Mouse (Mus musculus) regulatory T cell (primary cell): ENCODE measurements at regions not wholly inside any gene's neighbourhood (a gene's known extent, or its start where the extent isn't known, plus 50 kb on each side); places are given as distances from the start of the nearest gene placed in this dataset.

Source experiments
- in situ Hi-C: fragments of 300-600 bp; cut with MboI, MseI; formaldehyde crosslinking; loops from one replicate; pipeline ENCODE4 v1.15.1; 2025; ENCODE audit warnings: high pct_unique_total_duplicates

GRCm38 (mm10) chr10:118709718-118710117 is 160.3 kb downstream of the Dyrk2 start:
- in situ Hi-C loops: no loop called here

DNA sequence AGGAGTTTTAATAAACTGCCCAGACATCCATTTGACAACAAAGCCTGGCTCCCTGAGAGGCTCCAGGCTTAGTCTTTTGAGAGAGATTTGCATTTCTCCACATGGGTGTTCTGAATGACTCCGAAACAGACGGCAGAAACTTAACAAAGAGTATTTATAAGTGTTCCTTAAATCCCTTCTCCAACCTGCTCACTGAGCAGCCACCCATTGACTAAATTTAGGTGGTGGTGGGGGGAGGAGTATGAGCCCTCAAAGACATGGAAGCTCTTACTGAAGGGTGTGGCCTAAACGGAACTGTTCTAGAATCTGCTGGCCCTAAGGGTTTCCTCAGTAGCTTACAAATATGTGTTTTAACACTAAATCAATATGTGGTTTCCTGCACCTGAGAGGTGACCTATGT is 158.5 kb downstream of the Dyrk2 start:
- in situ Hi-C loops: no loop called here

- in situ Hi-C loops: no loop called here
Observed at GRCm38 (mm10) chr10:118711951-118712350, 158.1 kb downstream of the Dyrk2 start.

GRCm38 (mm10) chr10:118712951-118713350 is 157.1 kb downstream of the Dyrk2 start:
- in situ Hi-C loops: no loop called here

DNA sequence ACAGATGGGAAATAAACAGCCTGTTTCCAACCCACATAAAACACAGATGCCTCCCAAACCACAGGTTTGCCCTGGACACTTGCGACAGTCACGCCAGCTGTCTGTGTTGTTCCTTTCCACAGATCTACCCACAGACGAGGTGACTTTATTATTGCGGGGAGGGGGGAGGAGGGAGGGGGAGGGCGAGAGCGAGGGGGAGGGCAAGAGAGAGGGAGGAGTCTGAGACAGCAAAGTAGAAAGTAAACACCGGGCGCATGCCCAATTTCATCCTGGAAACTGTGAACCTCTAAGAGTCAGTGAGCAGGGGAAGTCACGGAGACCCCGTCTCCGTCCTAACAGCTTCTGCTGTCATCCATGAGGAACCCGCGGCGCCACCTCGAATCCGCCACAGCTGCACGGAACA is 155.8 kb downstream of the Dyrk2 start:
- in situ Hi-C loops: no loop called here

DNA sequence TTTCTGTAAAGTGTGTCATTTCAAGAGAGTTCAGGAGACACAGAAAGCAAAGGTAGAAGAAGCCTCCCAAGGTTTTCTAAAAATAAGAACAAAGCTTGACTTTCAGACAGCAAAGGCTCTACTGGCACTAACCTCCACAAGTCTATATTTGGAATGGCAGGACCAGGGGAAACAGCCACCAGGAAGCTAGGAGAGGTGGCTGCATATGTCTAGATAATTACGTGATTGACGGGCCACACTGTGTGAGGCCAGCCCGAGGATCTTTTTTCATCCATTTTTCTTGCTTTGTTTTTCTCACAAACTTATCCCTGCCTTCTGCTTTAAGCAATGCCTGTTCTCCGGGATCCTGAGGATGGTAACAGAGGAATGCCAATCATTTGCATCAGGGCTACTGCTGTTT is 155.4 kb downstream of the Dyrk2 start:
- in situ Hi-C loops: no loop called here

- in situ Hi-C loops: no loop called here
Observed at GRCm38 (mm10) chr10:118720630-118721029, 149.4 kb downstream of the Dyrk2 start.

DNA sequence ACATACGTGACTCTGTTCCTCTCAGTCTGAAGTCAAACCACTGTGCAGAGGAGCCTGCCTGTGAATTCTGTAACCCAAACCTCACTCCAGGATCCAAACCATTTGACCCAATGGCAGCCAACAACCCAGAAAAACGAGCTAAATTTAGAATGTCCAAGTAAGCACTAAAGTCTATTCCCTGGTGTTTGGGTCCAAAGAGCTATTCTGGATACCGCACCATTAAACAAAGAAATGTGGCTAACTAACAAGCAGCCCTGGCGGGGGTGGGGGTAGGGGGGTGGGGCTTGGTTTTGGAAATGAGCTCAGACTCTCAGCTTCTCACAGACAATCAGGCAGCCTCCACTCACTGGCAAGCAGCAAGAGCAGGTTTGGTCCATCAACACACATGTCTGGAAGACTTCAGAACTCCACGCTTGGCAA is 147.9 kb downstream of the Dyrk2 start:
- in situ Hi-C loops: no loop called here

GRCm38 (mm10) chr10:118722671-118723070 is 147.3 kb downstream of the Dyrk2 start:
- in situ Hi-C loops: no loop called here

- in situ Hi-C loops: no loop called here
Observed at GRCm38 (mm10) chr10:118736093-118736492, 133.9 kb downstream of the Dyrk2 start.

- in situ Hi-C loops: no loop called here
Observed at GRCm38 (mm10) chr10:118737064-118737463, 132.9 kb downstream of the Dyrk2 start.

- in situ Hi-C loops: no loop called here
Observed at GRCm38 (mm10) chr10:118739849-118740481, 130.0 kb downstream of the Dyrk2 start.

DNA sequence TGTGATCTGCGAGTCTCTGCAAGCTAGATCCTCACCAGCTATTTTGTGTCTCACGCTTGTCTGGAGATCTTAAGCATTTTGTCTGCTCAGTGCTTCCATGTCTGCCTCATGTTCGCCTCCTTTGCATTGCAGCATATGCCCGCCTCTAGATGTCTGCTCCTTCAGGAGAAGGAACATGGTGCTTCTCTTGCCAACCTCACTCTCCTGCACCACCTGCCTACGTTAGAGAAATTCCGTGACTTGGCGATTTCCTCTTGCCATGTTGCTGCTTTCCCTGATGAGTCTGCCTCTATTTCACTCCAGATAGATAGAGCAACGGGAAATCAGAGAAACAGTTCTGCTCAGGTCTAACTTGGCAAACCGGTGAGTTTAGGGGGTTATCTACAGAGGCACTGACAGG is 126.2 kb downstream of the Dyrk2 start:
- in situ Hi-C loops: no loop called here

GRCm38 (mm10) chr10:118746719-118747395 is 123.2 kb downstream of the Dyrk2 start:
- in situ Hi-C loops: no loop called here

DNA sequence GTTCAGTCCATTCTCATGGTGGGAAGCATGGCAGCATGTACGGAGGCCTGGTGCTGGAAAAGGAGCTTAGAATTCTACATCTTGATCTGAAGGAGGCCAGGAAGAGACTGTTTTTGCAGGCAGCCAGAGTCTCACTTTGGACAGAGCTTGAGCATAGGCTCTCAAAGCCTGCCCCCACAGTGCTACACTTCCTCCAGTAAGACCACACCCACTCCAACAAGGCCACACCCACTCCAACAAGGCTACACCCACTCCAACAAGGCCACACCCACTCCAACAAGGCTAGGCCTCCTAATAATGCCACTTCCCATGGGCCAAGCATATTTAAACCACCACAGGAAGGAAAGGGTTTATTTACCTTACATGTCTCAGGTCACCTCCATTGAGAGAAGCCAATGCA is 121.0 kb downstream of the Dyrk2 start:
- in situ Hi-C loops: no loop called here

DNA sequence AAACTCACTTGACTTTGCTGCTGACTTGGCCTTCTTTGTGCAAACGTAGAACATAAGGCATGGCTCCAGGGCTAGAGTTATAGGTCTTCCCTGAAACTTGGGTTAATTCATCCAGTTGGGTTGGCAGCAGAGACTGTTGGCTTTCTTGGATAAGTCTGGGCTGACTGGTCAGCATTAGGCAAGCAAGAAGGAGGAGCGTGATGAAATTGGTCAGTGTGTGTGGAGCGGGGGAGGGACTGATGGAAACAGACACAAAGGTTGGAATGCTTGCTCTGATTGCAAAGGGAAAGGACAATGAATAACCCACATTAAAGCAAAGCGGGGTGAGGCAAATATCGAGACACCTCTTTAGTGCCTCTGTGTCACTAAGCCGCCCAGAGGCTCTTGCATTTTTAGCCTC is 120.3 kb downstream of the Dyrk2 start:
- in situ Hi-C loops: no loop called here

DNA sequence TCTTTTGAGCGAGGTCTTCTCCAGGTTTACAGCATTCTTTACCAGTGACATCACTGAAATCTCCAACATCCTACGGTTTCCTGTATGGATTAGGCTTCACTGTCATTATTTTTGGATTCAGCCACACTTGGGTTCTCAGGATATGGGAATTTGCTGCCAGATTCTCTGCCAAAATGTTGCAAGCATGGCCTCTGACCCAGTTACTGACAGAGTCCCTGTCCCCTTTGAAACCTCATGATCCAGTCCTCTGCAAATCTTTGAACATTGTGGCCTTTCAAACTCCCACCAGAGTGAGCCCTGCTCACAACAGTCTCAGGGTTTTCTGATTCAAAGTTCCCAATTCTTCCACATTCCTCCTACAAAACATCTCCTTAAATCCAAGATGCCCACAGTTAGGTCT is 118.9 kb downstream of the Dyrk2 start:
- in situ Hi-C loops: no loop called here

DNA sequence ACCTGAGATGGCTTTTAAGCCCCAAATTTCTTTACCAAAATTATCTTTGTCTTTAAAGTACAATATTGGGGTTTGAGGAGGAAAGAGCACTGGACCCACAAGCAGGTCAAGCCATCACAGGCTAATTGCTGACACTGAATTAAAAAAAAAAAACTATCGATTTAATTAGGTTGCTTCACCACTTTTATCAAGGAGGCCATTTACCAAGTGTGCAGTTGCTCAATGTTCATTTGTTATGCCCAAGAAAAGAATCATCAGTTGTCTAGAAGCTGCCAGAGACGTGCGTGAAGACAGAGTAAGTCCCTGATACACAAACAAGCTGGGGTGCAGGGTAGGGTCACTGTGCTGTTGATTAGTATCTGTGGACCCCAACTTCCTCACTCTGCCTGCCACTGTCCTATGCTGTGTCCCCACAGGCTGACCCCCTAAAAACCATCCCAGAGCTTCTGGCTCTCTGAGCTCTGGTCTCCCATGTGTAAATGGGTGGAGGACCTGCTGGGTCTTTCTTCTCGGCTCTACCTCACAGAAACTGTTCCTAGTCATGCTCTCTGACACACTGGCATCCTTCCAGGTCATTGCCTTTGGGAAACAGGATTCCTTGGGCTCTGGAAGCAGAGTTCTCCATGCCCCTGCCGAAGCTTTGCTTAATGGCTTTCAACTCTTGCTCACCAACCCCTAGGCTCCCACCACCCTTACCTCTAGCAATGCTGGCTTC is 116.8 kb downstream of the Dyrk2 start:
- in situ Hi-C loops: no loop called here

DNA sequence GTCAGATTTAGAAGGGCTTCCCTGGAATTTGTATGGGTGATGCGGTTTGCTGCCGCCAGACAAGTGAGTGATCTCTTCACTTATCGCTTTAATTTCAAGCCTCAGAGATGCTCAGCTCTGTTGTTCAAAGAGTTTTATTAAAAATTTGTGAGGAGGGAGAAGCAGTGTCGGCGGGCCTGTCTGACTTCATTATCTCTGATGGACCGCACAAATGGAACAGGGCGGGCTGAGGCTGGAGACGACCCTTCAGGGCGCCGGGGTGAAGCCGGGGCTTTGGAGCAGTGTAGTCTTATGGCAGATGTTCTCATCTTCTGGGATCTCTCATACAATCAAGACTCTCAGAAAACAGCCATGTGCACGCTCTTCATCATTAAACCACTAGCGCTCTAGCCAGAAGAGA is 115.2 kb downstream of the Dyrk2 start:
- in situ Hi-C loops: no loop called here

DNA sequence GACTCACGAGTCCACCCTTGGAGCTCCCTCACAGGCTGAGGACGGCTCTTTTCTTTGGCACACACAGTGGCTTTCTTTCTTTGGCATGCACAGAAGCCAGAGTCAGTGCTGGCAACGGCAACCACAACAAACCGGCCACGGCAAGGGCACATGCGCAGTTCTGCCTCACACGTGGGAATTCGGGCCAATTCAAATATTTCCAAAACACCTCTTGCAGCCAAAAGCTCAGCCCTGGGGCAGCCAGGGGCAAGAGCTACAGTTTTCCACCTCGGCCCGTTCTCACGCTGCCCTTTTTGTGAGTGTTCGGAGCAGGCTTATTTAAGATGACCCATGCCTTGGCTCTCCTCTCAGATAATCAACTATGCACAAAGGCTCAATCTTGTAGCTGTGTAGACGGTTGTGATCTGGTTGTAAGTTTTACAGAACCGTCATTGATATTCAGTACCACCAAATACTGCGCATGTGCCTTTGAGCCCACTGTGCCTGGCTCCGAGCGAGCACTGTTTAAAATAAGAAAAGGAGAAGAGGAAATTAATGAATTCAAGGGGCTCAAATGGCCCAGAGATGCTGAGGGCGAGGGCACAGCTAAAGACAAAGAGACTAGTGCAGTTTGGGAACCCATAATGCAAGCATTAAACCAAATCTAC is 111.1 kb downstream of the Dyrk2 start:
- in situ Hi-C loops: no loop called here

- in situ Hi-C loops: no loop called here
Observed at GRCm38 (mm10) chr10:118760441-118760840, 109.6 kb downstream of the Dyrk2 start.

DNA sequence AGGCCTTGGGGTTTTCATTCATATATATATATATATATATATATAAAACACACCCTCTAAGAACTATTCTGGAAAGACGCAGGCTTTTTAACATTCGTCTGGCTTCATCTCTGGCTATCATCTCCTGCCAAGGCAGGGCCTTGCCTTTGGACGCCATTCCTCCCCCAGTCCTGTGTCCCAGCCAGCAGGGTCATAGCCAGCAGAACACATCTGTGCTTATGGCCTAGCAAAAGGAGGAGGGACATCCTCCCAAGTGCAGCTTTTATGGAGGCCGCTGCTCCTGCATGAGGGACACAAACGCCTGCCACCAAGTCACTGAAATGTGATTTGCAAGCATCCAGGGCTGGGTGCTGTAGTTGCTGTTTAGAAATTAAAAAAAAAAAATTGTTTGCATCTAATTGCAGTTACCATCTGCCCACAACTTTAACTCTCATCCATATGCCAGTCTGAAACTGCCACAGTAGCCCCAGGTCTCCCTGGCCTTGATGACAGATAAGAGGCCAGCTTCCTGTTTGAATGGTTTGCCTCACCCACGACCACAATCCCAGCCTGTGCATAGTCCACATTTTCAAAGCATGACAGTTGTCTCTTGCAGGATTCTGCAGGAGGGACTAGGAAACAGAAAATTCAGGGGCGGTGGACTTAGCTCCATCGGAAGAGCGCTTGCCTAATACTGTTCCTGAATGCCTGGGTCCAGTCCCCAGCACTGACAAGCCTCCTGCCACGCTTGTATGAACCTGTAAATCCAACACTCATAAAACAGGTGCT is 108.7 kb downstream of the Dyrk2 start:
- in situ Hi-C loops: no loop called here
